Comparison of ENCODE assay signal across 8 mouse cellular contexts in the genomic region with DNA sequence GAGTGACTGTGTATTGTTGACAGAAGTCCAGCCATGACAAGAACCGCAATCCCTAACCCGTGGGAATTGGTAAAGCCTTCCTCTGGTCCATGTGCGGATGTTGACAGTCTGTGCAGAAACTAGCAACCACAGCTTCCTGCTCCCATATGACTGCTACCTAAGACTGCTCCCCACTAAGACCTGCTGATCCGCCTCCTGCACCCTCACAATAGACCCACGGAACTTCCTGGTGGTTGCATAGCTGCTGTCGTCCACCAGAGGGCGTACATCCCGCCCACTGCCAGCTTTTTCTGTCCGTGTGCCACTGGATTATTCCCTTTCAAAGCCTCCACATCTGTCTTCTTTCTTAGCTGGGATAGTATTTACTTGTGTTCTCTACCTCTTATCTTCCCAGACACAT. TPM values are rescaled to one million over a fixed set of nuclear protein-coding genes. Genes with fewer than 3 reads are reported as not detected.
DNase-seq lines count a peak whose midpoint lies in the region; ATAC-seq and TF ChIP-seq lines count a peak whose summit lies in the region.
"Had no signal": no experiment of that assay in that cellular context is flagged by ENCODE, and none has a peak within 500 bp of the region (broad histone marks: within the 10 kb centered on the region; RNA-seq: fewer than 3 reads in every experiment).

No protein-coding gene starts in this region.

- 41% methylated on average over 9 of the region's 9 CpGs for WGBS in midbrain, embryonic 11.5 days

- ATAC-seq in midbrain, embryonic 11.5 days (ENCODE audit: low FRiP score): no peak

- peak; percentile 89 for TF ChIP-seq CTCF in layer of hippocampus, adult 2 months (conservative IDR thresholded peaks at IDR 0.05)
- peak; percentile 89 for TF ChIP-seq CTCF in ES-Bruce4 (IDR thresholded peaks at IDR 0.05; ENCODE audit: low read depth, low read length)

- H3K4me2 ChIP-seq in midbrain, embryonic 11.5 days: no peak overlapping the region
- H3K4me2 ChIP-seq: lung, embryonic 15.5 days had no signal

- H3K27me3 ChIP-seq in ES-Bruce4 (ENCODE audit: control insufficient read depth, insufficient read depth, low read length, poor library complexity, severe bottlenecking): no peaks in the 10 kb centered on the region; the same call in 1 of the 2 replicates
- H3K27me3 ChIP-seq in midbrain, embryonic 11.5 days (ENCODE audit: control insufficient read depth, insufficient read depth, low read length): no peaks in the 10 kb centered on the region
- H3K27me3 ChIP-seq: lung, embryonic 15.5 days had no signal

- no peaks in the 10 kb centered on the region for H3K36me3 ChIP-seq in ES-Bruce4 (ENCODE audit: control insufficient read depth, insufficient read depth, low read length, poor library complexity, severe bottlenecking)
- H3K36me3 ChIP-seq in midbrain, embryonic 11.5 days (ENCODE audit: control insufficient read depth, insufficient read depth, low read length): no peaks in the 10 kb centered on the region
- H3K36me3 ChIP-seq: lung, embryonic 15.5 days had no signal

- no peak overlapping the region for H3K9ac ChIP-seq in ES-Bruce4 (ENCODE audit: low read depth, poor library complexity, severe bottlenecking)
- H3K9ac ChIP-seq in midbrain, embryonic 11.5 days (ENCODE audit: low read length): no peak overlapping the region
- H3K9ac ChIP-seq: lung, embryonic 15.5 days had no signal

- H3K27ac ChIP-seq in layer of hippocampus, adult 2 months: no peak overlapping the region
- no peak overlapping the region for H3K27ac ChIP-seq in ES-Bruce4 (ENCODE audit: insufficient read depth, low read length)
- no peak overlapping the region for H3K27ac ChIP-seq in midbrain, embryonic 11.5 days (ENCODE audit: low read depth, low read length)
- H3K27ac ChIP-seq: lung, embryonic 15.5 days had no signal

- no peak for TF ChIP-seq EP300 in ES-Bruce4 (IDR thresholded peaks at IDR 0.05; ENCODE audit: insufficient read depth, low read depth, low read length)

- peaks cover 3% of the 10 kb centered on the region; the same call in 1 of the 2 replicates for H3K9me3 ChIP-seq in ES-Bruce4 (replicated peaks; ENCODE audit: control insufficient read depth, insufficient read depth, low read length, poor library complexity, severe bottlenecking)
- H3K9me3 ChIP-seq in midbrain, embryonic 11.5 days (ENCODE audit: control insufficient read depth, low read length): no peaks in the 10 kb centered on the region; the same call in 1 of the 2 replicates
- H3K9me3 ChIP-seq: lung, embryonic 15.5 days had no signal

- H3K4me3 ChIP-seq in layer of hippocampus, adult 2 months: no peak overlapping the region
- no peak overlapping the region for H3K4me3 ChIP-seq in ES-Bruce4 (ENCODE audit: low read depth, low read length)
- H3K4me3 ChIP-seq in midbrain, embryonic 11.5 days (ENCODE audit: low read depth, low read length): no peak overlapping the region
- H3K4me3 ChIP-seq: lung, embryonic 15.5 days had no signal

- no peaks in the 10 kb centered on the region for H3K4me1 ChIP-seq in ES-Bruce4 (ENCODE audit: control insufficient read depth, insufficient read depth, low read length)
- no peaks in the 10 kb centered on the region; the same call in 1 of the 2 replicates for H3K4me1 ChIP-seq in midbrain, embryonic 11.5 days (ENCODE audit: control insufficient read depth, insufficient read depth, low read length)
- H3K4me1 ChIP-seq: lung, embryonic 15.5 days had no signal

- TF ChIP-seq POLR2A in ES-Bruce4 (IDR thresholded peaks at IDR 0.05; ENCODE audit: insufficient read depth, low read length): no peak

- peak in 1 of 2 experiments; percentile 23 for DNase-seq in layer of hippocampus, adult 2 months (ENCODE audit: low spot score in 2 of 2)
- no peak for DNase-seq in layer of hippocampus, adult 9-10 months (ENCODE audit: low spot score)
- DNase-seq in adrenal gland, postnatal 10 days: peak; percentile 45
- peak; percentile 41 to 49 for DNase-seq in layer of hippocampus, postnatal 10 days (ENCODE audit: low spot score in 2 of 2)
- DNase-seq in spleen, adult 12 weeks (ENCODE audit: low spot score): peak; percentile 16
- no peak for DNase-seq in midbrain, embryonic 11.5 days (ENCODE audit: low spot score, missing footprints)

RNA-seq across cellular contexts. Expression of a gene that starts 14.1 kb away (rescaled TPM):
- total RNA-seq in layer of hippocampus, adult 2 months (2021): 1 to 10 TPM; 1.4 to 1.9 TPM
- polyA plus RNA-seq in ES-Bruce4 (2011; ENCODE audit: insufficient read depth, insufficient read length, low read depth, missing spikeins): 1.7 and 1.8 TPM in 2 replicates
- 1 to 10 TPM; 1.6 to 2.3 TPM for total RNA-seq in adrenal gland, postnatal 10 days (2021)
- total RNA-seq in layer of hippocampus, postnatal 10 days (2021): 1 to 10 TPM; 1.2 to 1.6 TPM
- 0.43 and 0.92 TPM in 2 replicates for polyA plus RNA-seq in midbrain, embryonic 11.5 days (2014; fragmentation: Nextera tagmentation; extraction: Ambion mirVana)

RNA-seq across cellular contexts. Expression of a gene that starts 17.2 kb away (rescaled TPM):
- 1 to 10 TPM; 5.9 to 7.2 TPM for total RNA-seq in layer of hippocampus, adult 2 months (2021)
- 22.3 and 22.6 TPM in 2 replicates for polyA plus RNA-seq in ES-Bruce4 (2011; ENCODE audit: insufficient read depth, insufficient read length, low read depth, missing spikeins)
- total RNA-seq in adrenal gland, postnatal 10 days (2021): 10 to 100 TPM; 11.0 TPM
- 10 to 100 TPM in 1 of 2 experiments, 1 to 10 TPM in 1; 9.8 to 10.6 TPM for total RNA-seq in layer of hippocampus, postnatal 10 days (2021)
- polyA plus RNA-seq in midbrain, embryonic 11.5 days (2014; fragmentation: Nextera tagmentation; extraction: Ambion mirVana): 10.0 and 10.2 TPM in 2 replicates

Comparison
In these comparisons a context has a peak if more than half of its experiments do, and no peak if none do; other contexts are left out.
1. DNase-seq: peak in adrenal gland, postnatal 10 days (single experiment), layer of hippocampus, postnatal 10 days (2 of 2) and spleen, adult 12 weeks (single experiment); none in layer of hippocampus, adult 9-10 months (single experiment) and midbrain, embryonic 11.5 days (single experiment).